Mouse (Mus musculus) olfactory bulb, adult 2 months (tissue): ENCODE measurements around the gene Kcnip3. TPM values are rescaled to one million over a fixed set of nuclear protein-coding genes. Genes with fewer than 3 reads are reported as not detected.

Experiments used
- H3K27ac ChIP-seq: fragments of 200-500 bp; 2 replicates; pipeline ENCODE4 v1.5.1; 2012; ENCODE audit warnings: low read depth, low read length; ENCODE audit not compliant: insufficient read depth
- H3K4me1 ChIP-seq: fragments of 200-500 bp; 2 replicates; pipeline ENCODE4 v1.6.1; 2012; ENCODE audit warnings: low read length; ENCODE audit not compliant: control insufficient read depth, insufficient read depth
- H3K4me3 ChIP-seq: fragments of 200-500 bp; 2 replicates; pipeline ENCODE4 v1.5.1; 2012; ENCODE audit warnings: mild to moderate bottlenecking, low read depth, low read length, moderate library complexity; ENCODE audit not compliant: insufficient read depth
- CTCF ChIP-seq: fragments of 200-500 bp; IDR thresholded peaks from 2 replicates; pipeline ENCODE4 v1.5.1; 2012; ENCODE audit warnings: low read depth, mild to moderate bottlenecking, low read length, moderate library complexity; ENCODE audit not compliant: insufficient read depth
- POLR2A ChIP-seq: fragments of 200-500 bp; IDR thresholded peaks from 2 replicates; pipeline ENCODE4 v1.6.1; 2012; ENCODE audit warnings: mild to moderate bottlenecking, low read depth, low read length, moderate library complexity; ENCODE audit not compliant: insufficient read depth
- WGBS: fragments of 180-500 bp; shearing (Covaris S2); methylation state at CpG from one replicate; pipeline ENCODE4 v1.1.7; 2018; 5-methylcytosine and 5-hydroxymethylcytosine counted together
- polyA plus RNA-seq: library from polyadenylated mRNA; stranded (reverse); fragments of >200 nt; gene quantifications from 2 replicates; pipeline ENCODE4 v1.2.4, GENCODE M21; 2012; ENCODE audit warnings: low replicate concordance; ENCODE audit not compliant: missing spikeins, insufficient read depth, insufficient read length

Gene Kcnip3
- polyA plus RNA-seq, 1 experiment: not detected

- WGBS: 88% methylated on average over 9 of the region's 9 CpGs
- no peaks in the 10 kb centered on the region for H3K4me1 ChIP-seq
These were observed 88.2 kb downstream of the Kcnip3 start for GRCm38 (mm10) chr2:127433487-127434295.

DNA sequence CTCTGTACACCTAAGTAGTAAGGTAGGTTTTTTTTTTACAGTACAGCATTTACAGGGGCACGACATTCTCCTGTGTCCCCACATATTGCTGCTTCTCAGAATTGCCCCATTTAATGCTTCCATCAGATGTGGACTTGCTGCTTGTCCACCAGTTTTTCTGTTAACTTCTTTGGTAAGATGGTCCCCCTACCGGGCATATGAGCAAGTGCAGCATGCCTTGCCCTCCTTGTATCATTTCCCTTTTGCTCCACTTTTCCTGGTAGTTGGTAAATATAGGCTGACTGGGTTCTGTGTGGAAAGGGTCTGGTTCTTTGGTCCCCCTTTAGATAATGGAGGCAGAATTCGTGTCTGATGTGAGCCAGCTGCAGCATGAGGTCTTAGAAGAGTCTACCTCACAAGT is 91.7 kb downstream of the Kcnip3 start:
- TF ChIP-seq POLR2A (no peak), CTCF (no peak)

More at GRCm38 (mm10) chr2:127433487-127434295, 88.2 kb downstream of the Kcnip3 start:
- TF ChIP-seq POLR2A (no peak), CTCF (no peak)
- Histone ChIP-seq H3K27ac (no peak overlapping the region), H3K4me3 (no peak overlapping the region)

GRCm38 (mm10) chr2:127424977-127425376 is 96.9 kb downstream of the Kcnip3 start, which contains the start of gene Gpat2:
Gpat2 (plus strand) TSS chr2:127425199.
- Histone ChIP-seq H3K27ac (no peak within 1 kb of the TSS), H3K4me3 (no peak within 1 kb of the TSS), H3K4me1 (peaks cover 5% of the 10 kb centered on the region; the same call in 1 of the 2 replicates)
- whole genome bisulfite sequencing: 88% methylated on average over 17 of the region's 17 CpGs
- TF ChIP-seq POLR2A: no peak
- no peak for TF ChIP-seq CTCF

More for the DNA sequence above, 91.7 kb downstream of the Kcnip3 start:
- peaks cover under 1% of the 10 kb centered on the region; the same call in 1 of the 2 replicates for H3K4me1 ChIP-seq
- 11% methylated on average over 3 of the region's 3 CpGs for WGBS
- H3K27ac ChIP-seq: no peak overlapping the region
- no peak overlapping the region for H3K4me3 ChIP-seq

GRCm38 (mm10) chr2:127418266-127418970 is 103.5 kb downstream of the Kcnip3 start:
- no peak overlapping the region for H3K4me3 ChIP-seq
- H3K27ac ChIP-seq: no peak overlapping the region
- no peak for TF ChIP-seq POLR2A
- TF ChIP-seq CTCF: no peak
- WGBS: 73% methylated on average over 10 of the region's 10 CpGs
- H3K4me1 ChIP-seq: no peaks in the 10 kb centered on the region

DNA sequence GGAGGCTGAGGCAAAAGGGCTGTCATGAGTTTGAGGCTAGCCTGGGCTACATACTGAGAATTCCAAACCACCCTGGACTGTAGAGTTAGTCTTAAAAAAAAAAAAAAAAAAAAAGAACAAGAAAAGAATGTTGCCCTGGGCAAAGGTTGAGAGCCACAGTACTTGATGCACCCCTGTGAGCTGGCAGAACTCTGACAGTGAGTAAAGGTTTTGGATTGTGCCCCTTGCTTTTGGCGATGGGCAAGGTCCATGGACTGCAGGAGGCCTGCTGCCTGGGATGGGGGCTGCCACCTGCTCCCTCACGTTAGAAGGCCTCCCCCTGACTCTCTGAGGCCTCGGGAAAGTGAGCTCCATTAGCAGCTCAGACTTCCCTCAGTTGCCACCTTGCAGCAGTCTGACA is 105.2 kb downstream of the Kcnip3 start:
- no peaks in the 10 kb centered on the region for H3K4me1 ChIP-seq
- H3K27ac ChIP-seq: no peak overlapping the region
- H3K4me3 ChIP-seq: no peak overlapping the region
- TF ChIP-seq CTCF: no peak
- no peak for TF ChIP-seq POLR2A
- 71% methylated on average over 3 of the region's 3 CpGs for WGBS

DNA sequence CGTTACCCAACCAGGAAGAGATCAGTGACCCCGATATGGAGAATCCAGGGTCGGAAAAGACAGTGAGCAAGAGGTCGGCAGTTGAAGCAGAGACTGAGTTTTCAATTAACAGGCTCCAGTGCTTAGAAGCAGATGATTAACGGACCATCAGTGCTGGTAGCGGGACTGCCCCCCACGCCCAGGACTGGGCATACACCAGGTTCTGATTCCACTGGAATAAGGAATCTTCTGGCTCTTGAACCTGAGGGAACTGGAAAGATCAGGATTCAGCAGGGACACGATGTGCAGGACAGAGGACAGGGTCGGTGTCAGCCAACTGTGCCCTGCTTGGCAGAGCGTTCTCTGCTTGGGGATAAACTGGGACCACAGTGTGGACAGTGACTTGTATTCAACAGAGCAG is 106.1 kb downstream of the Kcnip3 start:
- WGBS: 77% methylated on average over 10 of the region's 10 CpGs
- no peak overlapping the region for H3K27ac ChIP-seq
- no peak overlapping the region for H3K4me3 ChIP-seq
- TF ChIP-seq CTCF (no peak), POLR2A (no peak)
- H3K4me1 ChIP-seq: no peaks in the 10 kb centered on the region; the same call in 1 of the 2 replicates

DNA sequence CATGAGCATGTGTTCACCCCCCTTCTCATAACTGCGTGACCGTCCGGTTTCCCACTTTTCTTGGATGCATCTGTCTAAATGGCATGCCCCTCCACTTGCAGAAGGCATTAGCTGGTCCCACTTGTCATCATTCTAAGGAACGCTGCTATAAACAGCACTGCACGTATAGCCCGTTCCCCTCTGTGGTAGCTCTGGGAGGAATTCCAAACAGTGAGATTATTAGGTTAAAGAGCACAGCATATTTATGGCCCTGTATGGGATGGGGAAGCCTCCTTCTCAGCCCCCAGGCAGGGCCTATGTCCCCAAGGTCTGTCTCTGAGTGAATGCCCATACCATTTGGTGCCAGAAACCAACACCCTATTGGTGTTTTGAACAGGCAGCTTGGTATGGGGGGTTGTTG is 110.8 kb downstream of the Kcnip3 start:
- Histone ChIP-seq H3K4me3 (no peak overlapping the region), H3K4me1 (peaks cover 9% of the 10 kb centered on the region), H3K27ac (no peak overlapping the region)
- no peak for TF ChIP-seq CTCF
- TF ChIP-seq POLR2A: no peak
- WGBS: 89% methylated on average over 6 of the region's 6 CpGs

Other genes starting within 250 kb of the Kcnip3 start
- not detected in 2 replicates for gene Dusp2, start 185.9 kb downstream of the Kcnip3 start, polyA plus RNA-seq
- gene Astl, start 183.5 kb downstream of the Kcnip3 start, polyA plus RNA-seq: not detected in 2 replicates
- not detected in 2 replicates for gene Adra2b, start 158.9 kb downstream of the Kcnip3 start, polyA plus RNA-seq
- gene Gpat2, start 96.9 kb downstream of the Kcnip3 start, polyA plus RNA-seq: not detected in 2 replicates
- not detected in 2 replicates for gene Fahd2a, start 77.5 kb downstream of the Kcnip3 start, polyA plus RNA-seq
- gene Prom2, start 19.4 kb upstream of the Kcnip3 start, polyA plus RNA-seq: not detected in 2 replicates
- gene Zfp661, start 65.0 kb upstream of the Kcnip3 start, polyA plus RNA-seq: not detected in 2 replicates
- not detected in 2 replicates for gene Mrps5, start 65.1 kb upstream of the Kcnip3 start, polyA plus RNA-seq
- not detected in 2 replicates for gene Mal, start 134.6 kb upstream of the Kcnip3 start, polyA plus RNA-seq
- gene Mall, start 207.8 kb upstream of the Kcnip3 start, polyA plus RNA-seq: not detected in 2 replicates